Mouse (Mus musculus): ENCODE results near the gene Olfr506. TPM values are rescaled to one million over a fixed set of nuclear protein-coding genes. Genes with fewer than 3 reads are reported as not detected.
"Not testable (repeated sequence)": the region's sequence is repeated elsewhere in the genome, so short reads cannot be mapped to it uniquely, and the experiment has no call there.

Olfr506 gene
- total RNA-seq (2014; fragmentation: Nextera tagmentation) (not detected in 2 replicates), total RNA-seq (2017) (0.16 TPM in 1 of 2 replicates, not detected in the other), polyA plus RNA-seq (2012) (not detected in 2 replicates)

- no peak for ATAC-seq (ENCODE audit: extremely low read depth, insufficient number of reproducible peaks, low FRiP score, poor library complexity, severe bottlenecking)
Measured at GRCm38 (mm10) chr7:108610487-108610886, at the start of gene Olfr506. TSS of gene Olfr506 (plus strand) at chr7:108610787.

DNA sequence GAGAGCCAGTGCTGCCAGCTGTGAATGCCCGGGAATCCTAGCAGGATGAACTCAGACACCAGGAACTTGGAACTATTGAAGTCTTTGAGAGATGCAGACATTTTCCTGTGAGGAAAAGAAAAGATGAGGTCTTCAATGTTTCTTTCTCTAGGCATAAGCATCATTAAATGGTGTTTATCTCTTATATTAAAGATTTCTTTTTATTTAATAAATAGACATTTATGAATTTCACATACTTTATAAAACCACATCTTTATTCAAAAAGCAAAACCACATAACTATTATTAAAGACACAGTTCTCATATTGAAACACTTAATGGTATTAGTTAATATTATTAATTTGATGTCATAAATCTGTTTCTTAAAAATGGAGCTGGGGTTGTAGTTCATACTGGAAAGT lies 44.9 kb upstream of the Olfr506 start, which contains the start of gene Olfr504:
Gene Olfr504 (minus strand): TSS at position 101 of the 400 bp plus-strand sequence.
- Histone ChIP-seq H3K4me3 (ENCODE audit: low read depth, low read length) (no peak within 1 kb of the TSS), H3K9me3 (replicated peaks) (peaks cover 19% of the 10 kb centered on the region), H3K36me3 (replicated peaks) (no peaks in the 10 kb centered on the region), H3K27me3 (ENCODE audit: insufficient read depth, low read length) (no peaks in the 10 kb centered on the region), H3K4me1 (ENCODE audit: insufficient read depth, low read depth, low read length) (no peaks in the 10 kb centered on the region)
- ATAC-seq (ENCODE audit: extremely low read depth, insufficient number of reproducible peaks, low FRiP score, poor library complexity, severe bottlenecking) (no peak), DNase-seq (ENCODE audit: low spot score) (no peak)
- TF ChIP-seq TAL1 (conservative IDR thresholded peaks at IDR 0.05; ENCODE audit: low read depth, low read length): no peak
- TF ChIP-seq GATA2 (IDR thresholded peaks at IDR 0.05; ENCODE audit: borderline replicate concordance, low read depth, low read length): no peak
- no peak for TF ChIP-seq CTCF (IDR thresholded peaks at IDR 0.05; ENCODE audit: low read depth, low read length)
- TF ChIP-seq GATA1 (IDR thresholded peaks at IDR 0.05; ENCODE audit: borderline replicate concordance, low read length): no peak
- TF ChIP-seq POLR2AphosphoS5 (IDR thresholded peaks at IDR 0.05; ENCODE audit: insufficient replicate concordance, low read depth, low read length): no peak

More at GRCm38 (mm10) chr7:108610487-108610886, at the start of gene Olfr506:
- H3K27me3 ChIP-seq (ENCODE audit: insufficient read depth, low read length): no peaks in the 10 kb centered on the region
- no peak within 1 kb of the TSS for H3K4me3 ChIP-seq (ENCODE audit: low read depth, low read length)
- H3K4me1 ChIP-seq (ENCODE audit: insufficient read depth, low read depth, low read length): no peaks in the 10 kb centered on the region
- no peak for TF ChIP-seq TAL1 (conservative IDR thresholded peaks at IDR 0.05; ENCODE audit: low read depth, low read length)
- TF ChIP-seq GATA1 (IDR thresholded peaks at IDR 0.05; ENCODE audit: borderline replicate concordance, low read length): no peak
- TF ChIP-seq CTCF (IDR thresholded peaks at IDR 0.05; ENCODE audit: low read depth, low read length): no peak
- no peak for TF ChIP-seq GATA2 (IDR thresholded peaks at IDR 0.05; ENCODE audit: borderline replicate concordance, low read depth, low read length)
- no peak for TF ChIP-seq POLR2AphosphoS5 (IDR thresholded peaks at IDR 0.05; ENCODE audit: insufficient replicate concordance, low read depth, low read length)
- H3K36me3 ChIP-seq (replicated peaks): no peaks in the 10 kb centered on the region
- 0 out of 2 replicates have a peak, but pooled peaks cover 3% of the 10 kb centered on the region for H3K9me3 ChIP-seq (replicated peaks)
- DNase-seq (ENCODE audit: low spot score): no peak

DNA sequence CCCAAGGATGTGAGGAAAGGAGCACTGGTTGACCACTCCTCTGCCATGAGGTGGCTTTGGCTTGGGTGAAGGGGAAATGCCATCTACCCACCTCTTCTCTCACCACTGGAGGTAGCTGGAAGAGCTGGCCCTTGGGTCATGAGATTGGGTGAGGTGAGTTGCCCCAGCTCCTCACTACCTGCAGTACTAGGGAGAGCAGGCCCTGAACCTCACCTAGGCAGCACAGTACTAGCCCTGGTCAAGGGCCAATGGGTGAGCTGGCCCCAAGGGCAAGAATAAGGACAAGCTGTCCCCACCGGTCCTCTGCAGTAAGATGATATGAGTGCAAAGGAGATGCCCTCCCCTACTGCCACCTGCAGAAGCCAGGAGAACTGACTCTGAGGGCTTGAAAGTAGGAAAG lies 20.8 kb upstream of the Olfr506 start:
- H3K27me3 ChIP-seq (ENCODE audit: insufficient read depth, low read length): no peaks in the 10 kb centered on the region
- DNase-seq (ENCODE audit: low spot score) (no peak), ATAC-seq (ENCODE audit: extremely low read depth, insufficient number of reproducible peaks, low FRiP score, poor library complexity, severe bottlenecking) (no peak)
- no peaks in the 10 kb centered on the region for H3K4me1 ChIP-seq (ENCODE audit: insufficient read depth, low read depth, low read length)
- no peak overlapping the region for H3K4me3 ChIP-seq (ENCODE audit: low read depth, low read length)
- peaks cover 15% of the 10 kb centered on the region for H3K9me3 ChIP-seq (replicated peaks)
- H3K36me3 ChIP-seq (replicated peaks): no peaks in the 10 kb centered on the region
- TF ChIP-seq CTCF (IDR thresholded peaks at IDR 0.05; ENCODE audit: low read depth, low read length) (no peak), GATA2 (IDR thresholded peaks at IDR 0.05; ENCODE audit: borderline replicate concordance, low read depth, low read length) (no peak), POLR2AphosphoS5 (IDR thresholded peaks at IDR 0.05; ENCODE audit: insufficient replicate concordance, low read depth, low read length) (no peak), TAL1 (conservative IDR thresholded peaks at IDR 0.05; ENCODE audit: low read depth, low read length) (no peak), GATA1 (IDR thresholded peaks at IDR 0.05; ENCODE audit: borderline replicate concordance, low read length) (no peak)

GRCm38 (mm10) chr7:108601916-108602315 lies 8.7 kb upstream of the Olfr506 start:
- H3K4me1 ChIP-seq (ENCODE audit: insufficient read depth, low read depth, low read length); DNase-seq (ENCODE audit: low spot score); H3K4me3 ChIP-seq (ENCODE audit: low read depth, low read length); H3K36me3 ChIP-seq (replicated peaks); H3K9me3 ChIP-seq (replicated peaks); H3K27me3 ChIP-seq (ENCODE audit: insufficient read depth, low read length); ATAC-seq (ENCODE audit: extremely low read depth, insufficient number of reproducible peaks, low FRiP score, poor library complexity, severe bottlenecking): not testable (repeated sequence)

DNA sequence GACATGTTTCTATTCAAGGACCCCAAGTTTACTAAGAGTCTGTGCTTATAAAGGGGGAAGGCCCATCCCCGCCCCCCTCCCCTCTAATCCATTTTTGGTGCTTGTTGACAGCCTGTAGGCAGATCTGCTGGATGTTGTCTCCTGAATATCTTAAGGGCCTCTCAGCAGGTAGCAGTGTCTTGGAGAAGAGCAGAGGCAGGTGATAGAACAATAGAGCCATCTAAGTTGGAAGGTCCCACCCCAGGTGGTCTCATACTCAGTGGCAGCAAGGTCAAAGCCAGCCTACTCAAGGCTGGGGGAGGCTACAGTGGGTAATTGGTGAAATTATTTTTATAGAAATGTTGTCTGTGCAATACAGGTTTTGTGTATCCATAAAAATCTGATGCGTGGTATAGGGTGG lies 3.5 kb downstream of the Olfr506 start:
- TF ChIP-seq GATA1 (IDR thresholded peaks at IDR 0.05; ENCODE audit: borderline replicate concordance, low read length): no peak
- no peak for TF ChIP-seq TAL1 (conservative IDR thresholded peaks at IDR 0.05; ENCODE audit: low read depth, low read length)
- TF ChIP-seq GATA2 (IDR thresholded peaks at IDR 0.05; ENCODE audit: borderline replicate concordance, low read depth, low read length): no peak
- TF ChIP-seq CTCF (IDR thresholded peaks at IDR 0.05; ENCODE audit: low read depth, low read length): no peak
- no peak for TF ChIP-seq POLR2AphosphoS5 (IDR thresholded peaks at IDR 0.05; ENCODE audit: insufficient replicate concordance, low read depth, low read length)
- Histone ChIP-seq H3K9me3 (replicated peaks) (no peaks in the 10 kb centered on the region), H3K36me3 (replicated peaks) (no peaks in the 10 kb centered on the region), H3K4me1 (ENCODE audit: insufficient read depth, low read depth, low read length) (no peaks in the 10 kb centered on the region), H3K4me3 (ENCODE audit: low read depth, low read length) (no peak overlapping the region), H3K27me3 (ENCODE audit: insufficient read depth, low read length) (no peaks in the 10 kb centered on the region)
- DNase-seq (ENCODE audit: low spot score) (no peak), ATAC-seq (ENCODE audit: extremely low read depth, insufficient number of reproducible peaks, low FRiP score, poor library complexity, severe bottlenecking) (no peak)

- not testable (repeated sequence) for ATAC-seq (ENCODE audit: extremely low read depth, insufficient number of reproducible peaks, low FRiP score, poor library complexity, severe bottlenecking); DNase-seq (ENCODE audit: low spot score); H3K4me1 ChIP-seq (ENCODE audit: insufficient read depth, low read depth, low read length); H3K4me3 ChIP-seq (ENCODE audit: low read depth, low read length); H3K9me3 ChIP-seq (replicated peaks); H3K36me3 ChIP-seq (replicated peaks); H3K27me3 ChIP-seq (ENCODE audit: insufficient read depth, low read length)
Measured at GRCm38 (mm10) chr7:108616781-108617180, 6.2 kb downstream of the Olfr506 start.

GRCm38 (mm10) chr7:108621514-108621913 lies 10.9 kb downstream of the Olfr506 start, which contains the start of gene Olfr507:
TSS of gene Olfr507 (plus strand) at chr7:108621814.
- ATAC-seq (ENCODE audit: extremely low read depth, insufficient number of reproducible peaks, low FRiP score, poor library complexity, severe bottlenecking): no peak
- Histone ChIP-seq H3K9me3 (replicated peaks) (0 out of 2 replicates have a peak, but pooled peaks cover 2% of the 10 kb centered on the region), H3K4me3 (ENCODE audit: low read depth, low read length) (no peak within 1 kb of the TSS), H3K27me3 (ENCODE audit: insufficient read depth, low read length) (no peaks in the 10 kb centered on the region), H3K36me3 (replicated peaks) (no peaks in the 10 kb centered on the region), H3K4me1 (ENCODE audit: insufficient read depth, low read depth, low read length) (no peaks in the 10 kb centered on the region)
- no peak for DNase-seq (ENCODE audit: low spot score)
- no peak for TF ChIP-seq GATA1 (IDR thresholded peaks at IDR 0.05; ENCODE audit: borderline replicate concordance, low read length)
- no peak for TF ChIP-seq GATA2 (IDR thresholded peaks at IDR 0.05; ENCODE audit: borderline replicate concordance, low read depth, low read length)
- TF ChIP-seq TAL1 (conservative IDR thresholded peaks at IDR 0.05; ENCODE audit: low read depth, low read length): no peak
- no peak for TF ChIP-seq CTCF (IDR thresholded peaks at IDR 0.05; ENCODE audit: low read depth, low read length)
- TF ChIP-seq POLR2AphosphoS5 (IDR thresholded peaks at IDR 0.05; ENCODE audit: insufficient replicate concordance, low read depth, low read length): no peak

All from G1E (cell line).